Mouse (Mus musculus): ENCODE results near the gene Flcn. TPM values are rescaled to one million over a fixed set of nuclear protein-coding genes. Genes with fewer than 3 reads are reported as not detected.
A peak's percentile ranks its signal among the peaks of the same experiment; 100 is the strongest.

The Flcn gene
- total RNA-seq (2021) (10 to 100 TPM; 36.9 to 47.0 TPM), polyA plus RNA-seq (2012; rRNA removed) (52.0 and 59.0 TPM in 2 replicates)
- long read RNA-seq, transcript Flcn-203 (13 exons, 3,437 nt) = major isoform, 55 of 73 reads
- long read RNA-seq, partial matches to known transcripts = 7 of 73 reads
- long read RNA-seq, other reads (novel, unspliced or antisense) = 11 of 73 reads

DNA sequence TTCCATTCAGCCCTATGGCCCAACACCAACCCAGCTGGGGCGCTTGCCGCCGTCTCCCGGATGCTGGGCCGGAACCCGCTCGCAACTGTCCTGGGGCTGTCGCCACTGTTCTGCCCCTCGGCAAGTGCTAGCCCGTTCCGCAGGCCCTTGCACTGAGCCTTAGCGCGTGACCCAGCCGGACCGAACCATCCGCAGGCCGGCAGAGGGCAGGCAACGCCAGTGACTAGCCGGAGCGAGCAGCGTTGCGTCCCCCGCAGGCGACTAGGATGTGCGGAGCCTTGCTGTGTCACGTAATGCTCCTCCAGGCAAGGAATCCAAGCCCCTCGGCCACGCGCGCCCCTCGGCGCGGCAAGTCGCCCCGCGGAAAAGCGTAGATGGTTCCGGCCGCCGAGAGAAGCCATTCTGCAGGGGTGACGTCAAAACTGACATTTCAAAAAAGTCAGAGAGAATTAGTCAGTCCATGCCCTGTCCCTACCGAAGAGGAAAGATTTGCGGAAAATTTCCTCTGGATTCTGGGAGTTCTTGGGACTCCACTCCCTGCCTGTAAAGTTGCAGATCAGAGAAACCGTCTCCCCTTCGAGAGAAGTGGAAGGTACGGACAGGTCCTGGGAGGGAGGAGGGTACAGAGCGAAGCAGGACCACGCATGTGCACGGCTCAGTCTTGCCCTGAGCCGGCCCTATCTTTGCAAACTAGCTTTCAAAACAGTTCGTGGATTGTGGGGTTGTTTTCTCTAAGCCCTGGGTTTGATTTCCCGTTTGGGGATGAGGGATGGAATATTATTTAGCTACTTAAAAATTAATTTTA lies at the start of gene Flcn:
TSS of gene Flcn (minus strand) at position 347 of the 805 bp plus-strand sequence.
- H3K27ac ChIP-seq = peak within 1 kb of the TSS; percentile 100
- peaks cover 12% of the 10 kb centered on the region for H3K36me3 ChIP-seq (ENCODE audit: control insufficient read depth, insufficient read depth, low read length)
- H3K4me1 ChIP-seq (ENCODE audit: control insufficient read depth, insufficient read depth, low read length) = peaks cover 12% of the 10 kb centered on the region
- under 1% methylated on average over 52 of the region's 52 CpGs for WGBS
- TF ChIP-seq CTCF (IDR thresholded peaks at IDR 0.05) (peak; percentile 50), EP300 (IDR thresholded peaks at IDR 0.05; ENCODE audit: insufficient read depth, low read depth, low read length) (peak; percentile 69), POLR2A (IDR thresholded peaks at IDR 0.05; ENCODE audit: insufficient read depth, low read depth, low read length) (peak; percentile 97)
- peak; percentile 90 to 91 for DNase-seq
- no peaks in the 10 kb centered on the region for H3K27me3 ChIP-seq (ENCODE audit: control insufficient read depth, insufficient read depth, low read length)
- H3K9ac ChIP-seq (ENCODE audit: low read depth, low read length) = peak within 1 kb of the TSS; percentile 99
- intact Hi-C loops (cut with DNase I) = no loop called here
- peak within 1 kb of the TSS; percentile 87 for H3K4me3 ChIP-seq
- peaks cover 8% of the 10 kb centered on the region for H3K79me2 ChIP-seq (replicated peaks; ENCODE audit: control insufficient read depth, insufficient read depth, low read length)

DNA sequence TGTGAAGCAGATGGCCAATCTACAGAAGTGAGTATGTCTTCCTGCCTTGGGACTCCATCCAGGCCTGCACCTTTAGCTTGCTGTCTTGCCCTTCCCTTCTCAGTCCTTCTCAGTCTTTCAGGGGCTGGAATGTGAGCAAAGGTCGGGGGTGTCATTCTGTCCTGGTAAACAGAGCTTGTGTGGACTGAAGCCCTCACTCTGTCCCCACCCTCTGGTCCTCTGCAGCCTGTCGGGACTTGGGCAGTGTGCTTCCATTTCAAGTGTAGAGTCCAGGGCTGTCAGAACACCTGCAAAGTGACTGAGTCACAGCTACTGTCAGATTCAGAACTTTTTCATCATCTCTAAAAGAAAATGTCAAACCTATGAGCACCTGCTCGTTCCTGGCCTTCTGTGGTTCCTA lies 43.0 kb upstream of the Flcn start:
- intact Hi-C loops (cut with DNase I) = no loop called here
- 0 out of 2 replicates have a peak, but pooled peaks cover 2% of the 10 kb centered on the region for H3K36me3 ChIP-seq (ENCODE audit: control insufficient read depth, insufficient read depth, low read length)
- no peak for DNase-seq
- no peaks in the 10 kb centered on the region for H3K79me2 ChIP-seq (replicated peaks; ENCODE audit: control insufficient read depth, insufficient read depth, low read length)
- no peaks in the 10 kb centered on the region for H3K27me3 ChIP-seq (ENCODE audit: control insufficient read depth, insufficient read depth, low read length)
- H3K27ac ChIP-seq = no peak overlapping the region
- H3K4me3 ChIP-seq = no peak overlapping the region
- 75% methylated on average over 3 of the region's 3 CpGs for WGBS
- H3K9ac ChIP-seq (ENCODE audit: low read depth, low read length) = no peak overlapping the region
- no peaks in the 10 kb centered on the region for H3K4me1 ChIP-seq (ENCODE audit: control insufficient read depth, insufficient read depth, low read length)
- TF ChIP-seq EP300 (IDR thresholded peaks at IDR 0.05; ENCODE audit: insufficient read depth, low read depth, low read length) (no peak), CTCF (IDR thresholded peaks at IDR 0.05) (no peak), POLR2A (IDR thresholded peaks at IDR 0.05; ENCODE audit: insufficient read depth, low read depth, low read length) (no peak)

DNA sequence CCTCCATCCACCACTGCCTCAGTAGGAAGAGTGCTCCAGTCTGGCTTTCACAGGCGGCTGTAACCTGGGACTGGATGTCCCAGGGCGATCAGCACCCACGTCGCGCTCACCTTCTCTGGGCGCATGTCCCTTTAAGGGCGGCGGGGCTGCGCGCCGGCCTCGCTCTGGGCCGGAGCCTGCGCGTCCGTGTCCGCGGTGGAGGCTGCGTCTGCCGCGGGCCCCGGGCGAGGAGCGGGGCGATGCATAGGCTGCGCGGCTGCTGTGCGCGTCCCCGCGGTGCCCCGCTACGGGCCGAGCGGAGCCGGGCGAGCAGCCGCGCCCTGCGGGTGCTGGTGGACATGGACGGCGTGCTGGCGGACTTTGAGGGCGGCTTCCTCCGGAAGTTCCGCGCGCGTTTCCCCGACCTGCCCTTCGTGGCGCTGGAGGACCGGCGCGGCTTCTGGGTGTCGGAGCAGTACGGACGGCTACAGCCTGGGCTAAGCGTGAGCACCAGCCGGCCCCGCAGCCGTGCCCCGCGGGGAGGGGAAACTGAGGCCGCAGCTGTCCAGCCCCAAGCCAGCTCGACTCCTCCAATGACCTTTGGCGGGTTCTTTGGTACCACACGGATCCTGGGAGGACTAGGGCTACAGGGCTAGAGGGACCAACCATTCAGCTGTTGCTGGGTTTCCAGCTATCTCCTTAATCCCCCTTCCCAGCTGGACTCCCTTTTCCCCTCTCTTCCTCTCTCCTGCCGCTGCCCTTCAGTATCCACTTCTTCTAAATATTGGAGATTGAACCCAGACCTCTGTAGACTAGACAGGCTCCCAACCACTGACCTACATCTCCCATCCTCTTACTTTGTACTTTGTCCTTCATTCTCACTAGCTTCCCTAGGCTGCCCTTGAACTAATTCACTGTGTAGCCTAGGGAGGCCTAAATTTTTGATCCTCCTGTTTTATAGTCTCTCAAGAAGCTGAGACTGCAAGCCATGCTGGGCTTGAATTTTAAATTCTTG lies 38.4 kb upstream of the Flcn start:
- H3K36me3 ChIP-seq (ENCODE audit: control insufficient read depth, insufficient read depth, low read length) = peaks cover 2% of the 10 kb centered on the region; the same call in 1 of the 2 replicates
- peak overlapping the region; percentile 85 for H3K4me3 ChIP-seq
- peak overlapping the region; percentile 95 for H3K9ac ChIP-seq (ENCODE audit: low read depth, low read length)
- H3K27me3 ChIP-seq (ENCODE audit: control insufficient read depth, insufficient read depth, low read length) = no peaks in the 10 kb centered on the region
- TF ChIP-seq EP300 (IDR thresholded peaks at IDR 0.05; ENCODE audit: insufficient read depth, low read depth, low read length) = 0 out of 2 replicates have a peak, but pooled peaks have one; percentile 17
- peak; percentile 42 for TF ChIP-seq CTCF (IDR thresholded peaks at IDR 0.05)
- peak; percentile 60; the same call in 1 of the 2 replicates for TF ChIP-seq POLR2A (IDR thresholded peaks at IDR 0.05; ENCODE audit: insufficient read depth, low read depth, low read length)
- peak overlapping the region; percentile 90 for H3K27ac ChIP-seq
- WGBS = under 1% methylated on average over 69 of the region's 69 CpGs
- DNase-seq = peak; percentile 90
- no peaks in the 10 kb centered on the region for H3K79me2 ChIP-seq (replicated peaks; ENCODE audit: control insufficient read depth, insufficient read depth, low read length)
- intact Hi-C loops (cut with DNase I) = no loop called here
- H3K4me1 ChIP-seq (ENCODE audit: control insufficient read depth, insufficient read depth, low read length) = no peaks in the 10 kb centered on the region

DNA sequence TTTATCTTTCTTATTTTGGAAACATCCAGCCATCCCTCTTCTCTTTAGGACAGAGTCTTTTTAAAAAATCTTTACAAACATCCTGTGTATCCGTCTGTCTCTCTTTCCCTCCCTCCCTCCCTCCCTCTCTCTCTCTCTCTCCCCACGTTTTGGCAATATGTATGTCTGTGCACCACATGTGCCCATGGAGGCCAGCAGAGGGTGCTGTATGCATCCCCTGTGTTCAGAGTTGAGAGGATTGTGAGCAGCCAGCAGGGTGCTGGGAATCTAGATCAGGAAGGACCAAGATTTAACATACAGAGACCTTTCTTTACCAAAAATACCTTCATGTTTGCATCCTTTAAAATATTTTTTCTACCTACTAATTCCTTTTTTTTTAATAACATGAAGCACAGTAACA lies 37.3 kb upstream of the Flcn start:
- Histone ChIP-seq H3K9ac (ENCODE audit: low read depth, low read length) (no peak overlapping the region), H3K79me2 (replicated peaks; ENCODE audit: control insufficient read depth, insufficient read depth, low read length) (no peaks in the 10 kb centered on the region), H3K27me3 (ENCODE audit: control insufficient read depth, insufficient read depth, low read length) (no peaks in the 10 kb centered on the region), H3K27ac (no peak overlapping the region; the same call in 1 of the 2 replicates), H3K4me1 (ENCODE audit: control insufficient read depth, insufficient read depth, low read length) (no peaks in the 10 kb centered on the region), H3K36me3 (ENCODE audit: control insufficient read depth, insufficient read depth, low read length) (peaks cover 2% of the 10 kb centered on the region; the same call in 1 of the 2 replicates), H3K4me3 (peak overlapping the region; percentile 85; the same call in 1 of the 2 replicates)
- DNase-seq = peak; percentile 48 to 54
- TF ChIP-seq CTCF (IDR thresholded peaks at IDR 0.05) (peak; percentile 72), EP300 (IDR thresholded peaks at IDR 0.05; ENCODE audit: insufficient read depth, low read depth, low read length) (no peak)
- 11% methylated on average over 2 of the region's 2 CpGs for WGBS
- intact Hi-C loops (cut with DNase I) = no loop called here

DNA sequence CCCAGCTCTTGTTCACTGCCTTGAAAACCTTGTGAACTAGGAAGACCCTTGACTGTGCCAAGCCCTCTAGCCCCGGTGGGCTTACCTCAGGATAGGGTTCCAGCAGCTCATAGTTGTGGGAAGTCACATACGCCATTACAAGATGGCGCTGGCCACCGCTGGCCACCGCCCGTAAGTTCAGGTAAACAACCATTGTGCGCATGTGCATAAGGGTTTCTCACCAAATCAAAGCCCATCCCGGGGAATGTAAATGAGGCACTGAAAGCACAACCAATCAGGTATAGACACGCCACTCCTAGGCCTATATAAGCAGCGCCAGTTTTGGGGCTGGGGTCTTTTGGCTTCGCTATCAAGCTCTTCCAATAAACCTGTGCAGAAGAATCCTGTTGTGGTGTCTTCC lies 36.5 kb upstream of the Flcn start:
- no peak for DNase-seq
- TF ChIP-seq POLR2A (IDR thresholded peaks at IDR 0.05; ENCODE audit: insufficient read depth, low read depth, low read length) (no peak), CTCF (IDR thresholded peaks at IDR 0.05) (no peak), EP300 (IDR thresholded peaks at IDR 0.05; ENCODE audit: insufficient read depth, low read depth, low read length) (no peak)
- H3K9ac ChIP-seq (ENCODE audit: low read depth, low read length) = no peak overlapping the region
- intact Hi-C loops (cut with DNase I) = no loop called here
- H3K4me1 ChIP-seq (ENCODE audit: control insufficient read depth, insufficient read depth, low read length) = no peaks in the 10 kb centered on the region
- WGBS = 98% methylated on average over 11 of the region's 11 CpGs
- peaks cover 2% of the 10 kb centered on the region; the same call in 1 of the 2 replicates for H3K36me3 ChIP-seq (ENCODE audit: control insufficient read depth, insufficient read depth, low read length)
- H3K4me3 ChIP-seq = no peak overlapping the region
- no peaks in the 10 kb centered on the region for H3K27me3 ChIP-seq (ENCODE audit: control insufficient read depth, insufficient read depth, low read length)
- H3K27ac ChIP-seq = no peak overlapping the region
- 0 out of 2 replicates have a peak, but pooled peaks cover 1% of the 10 kb centered on the region for H3K79me2 ChIP-seq (replicated peaks; ENCODE audit: control insufficient read depth, insufficient read depth, low read length)

Data from heart, adult 2 months (tissue).